Mouse (Mus musculus) small intestine, adult 2 months (tissue): ENCODE measurements at regions not wholly inside any gene's neighbourhood (a gene's known extent, or its start where the extent isn't known, plus 50 kb on each side); places are given as distances from the start of the nearest gene placed in this dataset.

ENCODE experiments used
- CTCF ChIP-seq: fragments of 200-500 bp; IDR thresholded peaks from 2 replicates; pipeline ENCODE4 v1.5.1; 2012; ENCODE audit warnings: low read depth, mild to moderate bottlenecking, control low read depth, inconsistent platforms, low read length, moderate library complexity, mixed read lengths; ENCODE audit not compliant: insufficient replicate concordance, insufficient read length; ENCODE audit errors: extremely low read depth
- POLR2A ChIP-seq: fragments of 200-500 bp; IDR thresholded peaks from 2 replicates; pipeline ENCODE4 v1.6.1; 2012; ENCODE audit warnings: low read depth, mild to moderate bottlenecking, control low read depth, inconsistent platforms, low read length, moderate library complexity

- no peak for TF ChIP-seq CTCF
- no peak for TF ChIP-seq POLR2A
These were observed 226.5 kb upstream of the Arrdc4 start for GRCm38 (mm10) chr7:68975580-68975894.
